Mouse (Mus musculus) spleen, adult 2 months (tissue): ENCODE measurements around the gene Efna5.

ENCODE experiments used
- CTCF ChIP-seq: fragments of 200-500 bp; IDR thresholded peaks from 2 replicates; pipeline ENCODE4 v1.5.1; 2011; ENCODE audit warnings: mild to moderate bottlenecking, inconsistent platforms; ENCODE audit not compliant: insufficient read depth, insufficient read length, insufficient replicate concordance; ENCODE audit errors: extremely low read depth
- POLR2A ChIP-seq: fragments of 200-500 bp; IDR thresholded peaks from 2 replicates; pipeline ENCODE4 v1.6.1; 2011; ENCODE audit warnings: low read depth, low read length, inconsistent platforms

- no peak for TF ChIP-seq CTCF
- no peak for TF ChIP-seq POLR2A
These were observed 258.6 kb downstream of the Efna5 start for GRCm38 (mm10) chr17:62622481-62622880.
